Mouse (Mus musculus) MEL (cell line): Measurements from ENCODE around the gene Xrcc3. TPM values are rescaled to one million over a fixed set of nuclear protein-coding genes. Genes with fewer than 3 reads are reported as not detected.

Source experiments
- DNase-seq: peaks from one replicate; pipeline ENCODE4 v3.0.0; 2011; ENCODE audit warnings: low read depth, low spot score
- H3K27ac ChIP-seq: 2 replicates; pipeline ENCODE4 v1.5.1; 2012; ENCODE audit warnings: low read depth, mild to moderate bottlenecking, control low read depth, low read length, moderate library complexity; ENCODE audit not compliant: control insufficient read depth
- H3K27me3 ChIP-seq, 2 experiments: fragments of 150-350 bp in 1 of 2; sonication (generic) in 1 of 2; 2 replicates each; pipeline ENCODE4 v1.6.1; 2012; ENCODE audit warnings: low read length in 2 of 2, mild to moderate bottlenecking in 2 of 2, improper control_type of control experiment in 1 of 2, moderate library complexity in 1 of 2; ENCODE audit not compliant: insufficient read depth in 2 of 2, control insufficient read depth in 1 of 2
- H3K36me3 ChIP-seq, 2 experiments: 2 replicates each; pipeline ENCODE4 v1.6.1; 2012 to 2014; ENCODE audit warnings: low read length in 2 of 2, improper control_type of control experiment in 1 of 2, inconsistent platforms in 1 of 2, mild to moderate bottlenecking in 1 of 2; ENCODE audit not compliant: insufficient read depth in 2 of 2, control insufficient read depth in 1 of 2
- H3K4me1 ChIP-seq, 2 experiments: fragments of 150-350 bp in 1 of 2; sonication (generic) in 1 of 2; 2 replicates each; pipeline ENCODE4 v1.6.1; 2012; ENCODE audit warnings: low read length in 2 of 2, improper control_type of control experiment in 1 of 2, mild to moderate bottlenecking in 1 of 2; ENCODE audit not compliant: insufficient read depth in 2 of 2, control insufficient read depth in 1 of 2
- H3K4me3 ChIP-seq, 2 experiments: fragments of 150-350 bp in 1 of 2; sonication (generic) in 1 of 2; 2 replicates each; pipeline ENCODE4 v1.5.1; 2012; ENCODE audit warnings: low read depth in 2 of 2, low read length in 2 of 2, mild to moderate bottlenecking in 2 of 2, moderate library complexity in 2 of 2, control low read depth in 1 of 2, improper control_type of control experiment in 1 of 2; ENCODE audit not compliant: control insufficient read depth in 1 of 2, insufficient read depth in 1 of 2
- H3K79me2 ChIP-seq: 2 replicates; pipeline ENCODE4 v1.6.1; 2012; ENCODE audit warnings: mild to moderate bottlenecking, low read length, moderate library complexity; ENCODE audit not compliant: control insufficient read depth, poor library complexity, insufficient read depth
- H3K9ac ChIP-seq: 2 replicates; pipeline ENCODE4 v1.6.1; 2012; ENCODE audit warnings: low read depth, mild to moderate bottlenecking, control low read depth, low read length, moderate library complexity; ENCODE audit not compliant: control insufficient read depth, poor library complexity, severe bottlenecking
- H3K9me3 ChIP-seq: fragments of 150-350 bp; sonication (generic); replicated peaks from 2 replicates; pipeline ENCODE4 v1.6.1; 2012; ENCODE audit warnings: mild to moderate bottlenecking, low read length, improper control_type of control experiment, moderate library complexity; ENCODE audit not compliant: insufficient read depth
- BHLHE40 ChIP-seq: IDR thresholded peaks from 2 replicates; pipeline ENCODE4 v1.6.1; 2012; ENCODE audit warnings: low read depth, mild to moderate bottlenecking, inconsistent platforms, low read length, improper control_type of control experiment, borderline replicate concordance
- CHD2 ChIP-seq: IDR thresholded peaks from 2 replicates; pipeline ENCODE4 v1.6.1; 2011; ENCODE audit warnings: low read length, improper control_type of control experiment
- E2F4 ChIP-seq: IDR thresholded peaks from 2 replicates; pipeline ENCODE4 v1.6.1; 2011; ENCODE audit warnings: low read depth, low read length, improper control_type of control experiment, borderline replicate concordance
- ELF1 ChIP-seq: IDR thresholded peaks from 2 replicates; pipeline ENCODE4 v1.6.1; 2014; ENCODE audit warnings: low read depth, mild to moderate bottlenecking, inconsistent platforms, low read length, improper control_type of control experiment, moderate library complexity
- ETS1 ChIP-seq: IDR thresholded peaks from 2 replicates; pipeline ENCODE4 v1.6.1; 2012; ENCODE audit warnings: low read depth, mild to moderate bottlenecking, inconsistent platforms, low read length, improper control_type of control experiment, moderate library complexity
- GABPA ChIP-seq: IDR thresholded peaks from 2 replicates; pipeline ENCODE4 v1.6.1; 2012; ENCODE audit warnings: low read depth, mild to moderate bottlenecking, inconsistent platforms, low read length, improper control_type of control experiment, moderate library complexity
- GATA1 ChIP-seq: IDR thresholded peaks from 2 replicates; pipeline ENCODE4 v1.6.1; 2011; ENCODE audit warnings: low read depth, low read length, improper control_type of control experiment
- HCFC1 ChIP-seq: IDR thresholded peaks from 2 replicates; pipeline ENCODE4 v1.6.1; 2012; ENCODE audit warnings: low read depth, mild to moderate bottlenecking, inconsistent platforms, low read length, improper control_type of control experiment, moderate library complexity
- KAT2A ChIP-seq: conservative IDR thresholded peaks from 2 replicates; pipeline ENCODE4 v1.6.1; 2012; ENCODE audit warnings: low read depth, low read length, improper control_type of control experiment, inconsistent platforms
- MAFK ChIP-seq: IDR thresholded peaks from 2 replicates; pipeline ENCODE4 v1.6.1; 2011; ENCODE audit warnings: low read depth, mild to moderate bottlenecking, low read length, improper control_type of control experiment, borderline replicate concordance
- MAZ ChIP-seq: IDR thresholded peaks from 2 replicates; pipeline ENCODE4 v1.6.1; 2012; ENCODE audit warnings: low read depth, mild to moderate bottlenecking, inconsistent platforms, low read length, improper control_type of control experiment
- MXI1 ChIP-seq: IDR thresholded peaks from 2 replicates; pipeline ENCODE4 v1.6.1; 2011; ENCODE audit warnings: mild to moderate bottlenecking, low read depth, low read length, improper control_type of control experiment
- MYC ChIP-seq: IDR thresholded peaks from 2 replicates; pipeline ENCODE4 v1.6.1; 2011; ENCODE audit warnings: low read depth, mild to moderate bottlenecking, low read length, improper control_type of control experiment, moderate library complexity
- NELFE ChIP-seq: IDR thresholded peaks from 2 replicates; pipeline ENCODE4 v1.6.1; 2011; ENCODE audit warnings: low read depth, low read length, improper control_type of control experiment
- POLR2A ChIP-seq, 2 experiments: IDR thresholded peaks; 2 replicates each; pipeline ENCODE4 v1.6.1; 2011 to 2012; ENCODE audit warnings: low read length in 2 of 2, mild to moderate bottlenecking in 2 of 2, control low read depth in 1 of 2, improper control_type of control experiment in 1 of 2, low read depth in 1 of 2, moderate library complexity in 1 of 2; ENCODE audit not compliant: control insufficient read depth in 1 of 2, insufficient read depth in 1 of 2, poor library complexity in 1 of 2
- POLR2AphosphoS2 ChIP-seq: IDR thresholded peaks from 2 replicates; pipeline ENCODE4 v1.6.1; 2011; ENCODE audit warnings: low read length, improper control_type of control experiment
- POLR2AphosphoS5 ChIP-seq: IDR thresholded peaks from 2 replicates; pipeline ENCODE4 v1.6.1; 2012; ENCODE audit warnings: low read depth, borderline replicate concordance, mild to moderate bottlenecking, inconsistent platforms, low read length, moderate library complexity, mixed read lengths
- RAD21 ChIP-seq: IDR thresholded peaks from 2 replicates; pipeline ENCODE4 v1.6.1; 2011; ENCODE audit warnings: mild to moderate bottlenecking, low read depth, low read length, improper control_type of control experiment
- SMC3 ChIP-seq: IDR thresholded peaks from 2 replicates; pipeline ENCODE4 v1.6.1; 2011; ENCODE audit warnings: low read depth, low read length, improper control_type of control experiment
- TAL1 ChIP-seq: IDR thresholded peaks from 2 replicates; pipeline ENCODE4 v1.6.1; 2012; ENCODE audit warnings: mild to moderate bottlenecking, inconsistent platforms, low read length, moderate library complexity, mixed read lengths
- TBP ChIP-seq: IDR thresholded peaks from 2 replicates; pipeline ENCODE4 v1.8.0; 2011; ENCODE audit warnings: low read depth, low read length, improper control_type of control experiment
- UBTF ChIP-seq: IDR thresholded peaks from 2 replicates; pipeline ENCODE4 v1.6.1; 2012; ENCODE audit warnings: low read depth, mild to moderate bottlenecking, inconsistent platforms, low read length, improper control_type of control experiment, moderate library complexity, borderline replicate concordance; ENCODE audit not compliant: insufficient read depth
- USF1 ChIP-seq: IDR thresholded peaks from 2 replicates; pipeline ENCODE4 v1.6.1; 2014; ENCODE audit warnings: low read depth, mild to moderate bottlenecking, inconsistent platforms, low read length, improper control_type of control experiment, moderate library complexity
- USF2 ChIP-seq, 2 experiments: IDR thresholded peaks; 2 replicates each; pipeline ENCODE4 v1.6.1; 2011 to 2012; ENCODE audit warnings: improper control_type of control experiment in 2 of 2, low read length in 2 of 2, borderline replicate concordance in 1 of 2, inconsistent platforms in 1 of 2, low read depth in 1 of 2, mild to moderate bottlenecking in 1 of 2; ENCODE audit not compliant: insufficient read depth in 1 of 2
- ZC3H11A ChIP-seq: IDR thresholded peaks from 2 replicates; pipeline ENCODE4 v1.6.1; 2012; ENCODE audit warnings: low read depth, mild to moderate bottlenecking, inconsistent platforms, low read length, improper control_type of control experiment
- ZKSCAN1 ChIP-seq: IDR thresholded peaks from 2 replicates; pipeline ENCODE4 v1.6.1; 2012; ENCODE audit warnings: low read depth, mild to moderate bottlenecking, inconsistent platforms, low read length, improper control_type of control experiment, moderate library complexity
- ZNF384 ChIP-seq: IDR thresholded peaks from 2 replicates; pipeline ENCODE4 v1.6.1; 2012; ENCODE audit warnings: low read depth, mild to moderate bottlenecking, inconsistent platforms, low read length, improper control_type of control experiment
- polyA plus RNA-seq, 2 experiments: library from polyadenylated mRNA; stranded (reverse) in 1 of 2; unstranded in 1 of 2; fragments of >175 nt in 1 of 2; fragments of >200 nt in 1 of 2; gene quantifications; 2 replicates each; pipeline versions ENCODE4 v1.2.1 to v1.2.4; 2012; ENCODE audit warnings: low replicate concordance in 2 of 2, low read depth in 1 of 2; ENCODE audit not compliant: insufficient read length in 2 of 2, insufficient read depth in 1 of 2, missing spikeins in 1 of 2
- total RNA-seq: library from RNA; depleted of rRNA; stranded (reverse); fragments of 300-350 nt; gene quantifications from 2 replicates; pipeline ENCODE4 v1.2.3, GENCODE M21; 2012

The Xrcc3 gene
- total and polyA plus RNA-seq, 3 experiments = 9.0 to 18.8 TPM; not detected in 1

DNA sequence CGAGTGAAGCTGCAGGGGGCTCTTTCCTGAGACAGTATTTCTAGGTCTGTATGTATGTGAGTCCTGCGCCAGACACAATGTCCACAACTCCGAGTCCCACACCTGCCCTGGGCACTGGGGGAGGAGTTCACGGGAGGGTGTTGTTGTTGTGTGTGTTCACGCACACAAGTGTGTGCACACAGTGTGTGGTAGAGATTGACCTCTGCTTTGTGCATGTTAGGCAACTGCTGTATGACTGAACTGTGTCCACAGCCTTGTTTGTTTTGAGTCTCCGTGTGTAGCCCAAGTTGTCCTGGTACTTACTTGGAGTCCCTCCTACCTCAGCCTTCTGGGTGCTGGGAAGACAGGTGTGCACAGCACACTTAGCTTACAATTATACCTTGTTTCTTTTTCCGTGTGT lies 23.0 kb downstream of the Xrcc3 start:
- no peaks in the 10 kb centered on the region for H3K27me3 ChIP-seq
- peaks cover 0 to 3% of the 10 kb centered on the region in 2 experiments; a peak in 2 of 4 replicates for H3K36me3 ChIP-seq
- TF ChIP-seq MXI1 = no peak
- no peak for TF ChIP-seq MAZ
- TF ChIP-seq RAD21 = no peak
- no peak for TF ChIP-seq CHD2
- TF ChIP-seq MYC = no peak
- no peak for TF ChIP-seq GABPA
- TF ChIP-seq TBP = no peak
- TF ChIP-seq ZC3H11A = no peak
- TF ChIP-seq NELFE = no peak
- no peak for TF ChIP-seq SMC3
- TF ChIP-seq USF2 (IDR thresholded peaks at IDR 0.05; ENCODE audit: borderline replicate concordance in 1 of 2, insufficient read depth in 1 of 2, low read depth in 1 of 2, low read length in 2 of 2) = no peak
- no peak for TF ChIP-seq POLR2AphosphoS5
- TF ChIP-seq MAFK = no peak
- no peak for TF ChIP-seq KAT2A
- no peak for TF ChIP-seq E2F4
- no peak for TF ChIP-seq ETS1
- no peak for TF ChIP-seq ELF1
- TF ChIP-seq HCFC1 = no peak
- no peak overlapping the region for H3K4me3 ChIP-seq
- no peaks in the 10 kb centered on the region for H3K79me2 ChIP-seq
- no peak overlapping the region for H3K9ac ChIP-seq
- no peak overlapping the region for H3K27ac ChIP-seq
- H3K9me3 ChIP-seq = no peaks in the 10 kb centered on the region
- H3K4me1 ChIP-seq = 0 out of 4 replicates have a peak, but pooled peaks cover 0 to 2% of the 10 kb centered on the region in 2 experiments
- DNase-seq = no peak

DNA sequence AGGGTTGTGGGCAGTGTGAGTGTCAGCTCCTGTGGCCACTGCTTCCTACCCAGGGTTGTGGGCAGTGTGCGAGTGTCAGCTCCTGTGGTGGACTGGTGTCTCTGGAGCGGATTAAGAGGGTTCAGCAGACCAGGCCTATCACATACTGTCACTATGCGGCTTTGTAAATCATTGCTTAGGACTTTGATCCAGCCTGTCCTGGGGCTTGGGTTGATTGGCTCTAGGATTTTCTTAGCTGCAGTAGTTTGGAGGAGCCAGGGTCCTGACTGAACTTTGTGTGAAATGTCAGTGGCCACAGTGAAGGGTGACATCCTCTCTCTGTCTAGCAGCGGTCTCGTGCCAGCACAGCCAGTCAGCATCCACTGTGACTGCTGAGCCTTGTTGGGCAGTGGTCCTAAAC lies 23.6 kb downstream of the Xrcc3 start:
- no peaks in the 10 kb centered on the region for H3K27me3 ChIP-seq
- H3K27ac ChIP-seq = no peak overlapping the region
- H3K79me2 ChIP-seq = no peaks in the 10 kb centered on the region
- H3K4me3 ChIP-seq = no peak overlapping the region
- peaks cover 0 to 3% of the 10 kb centered on the region in 2 experiments; a peak in 2 of 4 replicates for H3K36me3 ChIP-seq
- DNase-seq = no peak
- H3K9ac ChIP-seq = no peak overlapping the region
- H3K9me3 ChIP-seq = no peaks in the 10 kb centered on the region
- TF ChIP-seq E2F4 (no peak), NELFE (no peak), TBP (no peak), POLR2A (IDR thresholded peaks at IDR 0.05; ENCODE audit: control insufficient read depth in 1 of 2, insufficient read depth in 1 of 2, low read depth in 1 of 2, low read length in 2 of 2, poor library complexity in 1 of 2) (no peak), USF1 (no peak), BHLHE40 (no peak), ZNF384 (no peak), HCFC1 (no peak), MAZ (no peak), SMC3 (no peak), TAL1 (no peak), POLR2AphosphoS5 (no peak), ELF1 (no peak), UBTF (no peak), GATA1 (no peak), POLR2AphosphoS2 (no peak), KAT2A (no peak), ZKSCAN1 (no peak), CHD2 (no peak)
- H3K4me1 ChIP-seq = 0 out of 4 replicates have a peak, but pooled peaks cover 0 to 2% of the 10 kb centered on the region in 2 experiments
